Mouse (Mus musculus) intestine, embryonic 14.5 days (tissue): ENCODE data around the gene Rpa2. TPM values are rescaled to one million over a fixed set of nuclear protein-coding genes. Genes with fewer than 3 reads are reported as not detected.

ENCODE experiments used
- ATAC-seq: fragments of 200-750 bp; cut with Nextera tagmentation; replicated peaks from 2 replicates; pipeline ENCODE4 v1.8.0; 2017; ENCODE audit warnings: low read depth, moderate number of reproducible peaks, moderate TSS enrichment, moderate library complexity; ENCODE audit not compliant: low FRiP score, low TSS enrichment
- DNase-seq: peaks from one replicate; pipeline ENCODE4 v3.0.0-alpha.2; 2018; ENCODE audit warnings: low spot score
- H3K27ac ChIP-seq: fragments of 300-500 bp; sonication (generic); 2 replicates; pipeline ENCODE4 v1.5.1; 2014; ENCODE audit warnings: low read depth, mild to moderate bottlenecking, control low read depth
- H3K27me3 ChIP-seq: fragments of 300-500 bp; sonication (generic); replicated peaks from 2 replicates; pipeline ENCODE4 v1.6.1; 2014; ENCODE audit warnings: low read length, control low read depth; ENCODE audit not compliant: control insufficient read depth, insufficient read depth
- H3K36me3 ChIP-seq: fragments of 300-500 bp; sonication (generic); 2 replicates; pipeline ENCODE4 v1.6.1; 2014; ENCODE audit warnings: low read length, control low read depth; ENCODE audit not compliant: control insufficient read depth, insufficient read depth
- H3K4me1 ChIP-seq: fragments of 300-500 bp; sonication (generic); replicated peaks from 2 replicates; pipeline ENCODE4 v1.6.1; 2014; ENCODE audit warnings: low read length, control low read depth, mixed read lengths; ENCODE audit not compliant: control insufficient read depth, insufficient read depth
- H3K4me2 ChIP-seq: fragments of 300-500 bp; sonication (generic); 2 replicates; pipeline ENCODE4 v1.6.1; 2014; ENCODE audit warnings: low read length
- H3K4me3 ChIP-seq: fragments of 300-500 bp; sonication (generic); 2 replicates; pipeline ENCODE4 v1.5.1; 2014; ENCODE audit warnings: low read depth, low read length, control low read depth, mixed read lengths
- H3K9ac ChIP-seq: fragments of 300-500 bp; sonication (generic); 2 replicates; pipeline ENCODE4 v1.6.1; 2014; ENCODE audit warnings: mild to moderate bottlenecking, low read length
- H3K9me3 ChIP-seq: fragments of 300-500 bp; sonication (generic); 2 replicates; pipeline ENCODE4 v1.6.1; 2016; ENCODE audit warnings: low read length, control low read depth; ENCODE audit not compliant: control insufficient read depth
- WGBS: fragments of 180-500 bp; shearing (Covaris S2); extraction: QIAGEN DNeasy Blood & Tissue Kit; methylation state at CpG from one replicate; pipeline ENCODE4 v1.1.7; 2014; 5-methylcytosine and 5-hydroxymethylcytosine counted together
- polyA plus RNA-seq: library from polyadenylated mRNA; unstranded; fragments of >200 nt; fragmentation: Nextera tagmentation; extraction: Ambion mirVana; gene quantifications from 2 replicates; pipeline ENCODE4 v1.2.1, GENCODE M21; 2014

The Rpa2 gene
- polyA plus RNA-seq, result 108 and 115 TPM in 2 replicates

DNA sequence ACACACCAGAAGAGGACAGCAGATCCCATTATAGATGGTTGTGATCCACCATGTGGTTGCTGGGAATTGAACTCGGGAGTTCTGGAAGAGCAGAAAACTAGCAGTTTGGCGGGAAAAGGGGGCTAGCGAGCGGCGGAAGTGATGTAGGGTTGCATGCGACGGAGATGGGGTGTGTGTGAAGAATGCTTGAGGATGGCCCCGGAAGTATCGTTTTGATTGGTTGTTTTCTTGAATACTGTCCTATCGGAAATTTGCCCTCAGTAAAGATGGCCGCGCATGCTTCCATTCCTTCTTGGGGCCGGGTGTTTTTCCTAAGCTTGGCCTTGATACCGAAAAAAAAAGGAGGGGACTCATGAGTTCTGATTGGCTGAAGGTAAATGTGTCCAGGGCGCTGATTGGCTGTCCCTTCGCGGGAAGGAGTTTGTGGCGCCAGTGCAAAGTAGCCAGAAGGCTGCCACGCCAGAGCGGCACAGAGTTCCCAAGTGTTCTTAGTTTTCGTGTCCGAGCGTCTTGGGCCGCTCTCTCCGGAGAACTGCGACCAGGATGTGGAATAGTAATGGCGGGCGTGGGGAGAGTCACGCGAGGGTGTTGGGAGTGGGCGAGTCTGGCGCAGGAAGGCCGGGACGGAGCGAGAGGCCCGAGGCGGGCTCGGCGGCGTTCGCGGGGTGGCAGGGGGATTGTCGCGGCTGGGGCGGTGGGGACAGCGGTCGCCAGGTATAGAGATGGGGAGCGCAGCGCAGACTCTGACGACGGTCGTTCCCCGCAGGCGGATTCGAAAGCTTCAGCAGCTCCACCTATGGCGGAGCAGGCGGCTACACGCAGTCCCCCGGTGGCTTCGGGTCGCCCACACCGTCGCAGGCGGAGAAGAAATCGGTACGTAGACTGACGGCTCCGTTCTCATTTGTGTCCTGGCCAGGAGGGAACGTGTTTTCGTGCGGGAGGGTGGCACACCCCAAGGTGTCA lies at the start of gene Rpa2:
Gene Rpa2, plus strand, starts transcription at position 419 of the 963 bp plus-strand sequence.
- Histone ChIP-seq H3K9ac (peak within 1 kb of the TSS; percentile 82), H3K4me2 (peak within 1 kb of the TSS; percentile 70), H3K4me1 (no peaks in the 10 kb centered on the region; the same call in 1 of the 2 replicates), H3K27me3 (no peaks in the 10 kb centered on the region), H3K9me3 (no peaks in the 10 kb centered on the region), H3K27ac (peak within 1 kb of the TSS; percentile 77), H3K36me3 (peaks cover 31% of the 10 kb centered on the region), H3K4me3 (peak within 1 kb of the TSS; percentile 83)
- peak; percentile 95 for ATAC-seq
- peak; percentile 99 for DNase-seq
- WGBS, result under 1% methylated on average over 71 of the region's 71 CpGs

GRCm38 (mm10) chr4:132728233-132728632 lies 39.9 kb upstream of the Rpa2 start:
- Histone ChIP-seq H3K4me2 (no peak overlapping the region), H3K4me1 (peaks cover 6% of the 10 kb centered on the region), H3K4me3 (no peak overlapping the region), H3K9ac (no peak overlapping the region), H3K9me3 (no peaks in the 10 kb centered on the region), H3K36me3 (peaks cover 14% of the 10 kb centered on the region), H3K27ac (no peak overlapping the region), H3K27me3 (no peaks in the 10 kb centered on the region)
- no peak for ATAC-seq
- no peak for DNase-seq
- whole genome bisulfite sequencing, result 87% methylated on average over 8 of the region's 8 CpGs

GRCm38 (mm10) chr4:132731616-132732015 lies 36.5 kb upstream of the Rpa2 start:
- H3K9ac ChIP-seq, result peak overlapping the region; percentile 53
- no peak for ATAC-seq
- peak overlapping the region; percentile 55 for H3K4me3 ChIP-seq
- H3K36me3 ChIP-seq, result peaks cover 8% of the 10 kb centered on the region; the same call in 1 of the 2 replicates
- no peak overlapping the region for H3K27ac ChIP-seq
- H3K27me3 ChIP-seq, result no peaks in the 10 kb centered on the region
- H3K4me1 ChIP-seq, result peaks cover 6% of the 10 kb centered on the region
- 53% methylated on average over 12 of the region's 12 CpGs for WGBS
- DNase-seq, result no peak
- peak overlapping the region; percentile 72 for H3K4me2 ChIP-seq
- H3K9me3 ChIP-seq, result no peaks in the 10 kb centered on the region

GRCm38 (mm10) chr4:132732148-132732684 lies 35.9 kb upstream of the Rpa2 start, which contains the start of gene Xkr8:
Xkr8 (minus strand) TSS chr4:132732546.
- Histone ChIP-seq H3K9me3 (no peaks in the 10 kb centered on the region), H3K4me3 (peak within 1 kb of the TSS; percentile 55), H3K9ac (peak within 1 kb of the TSS; percentile 53), H3K4me1 (peaks cover 6% of the 10 kb centered on the region), H3K36me3 (peaks cover 8% of the 10 kb centered on the region; the same call in 1 of the 2 replicates), H3K27ac (no peak within 1 kb of the TSS), H3K27me3 (no peaks in the 10 kb centered on the region), H3K4me2 (peak within 1 kb of the TSS; percentile 72)
- peak; percentile 93 for ATAC-seq
- peak; percentile 93 for DNase-seq
- WGBS, result 2% methylated on average over 34 of the region's 34 CpGs

DNA sequence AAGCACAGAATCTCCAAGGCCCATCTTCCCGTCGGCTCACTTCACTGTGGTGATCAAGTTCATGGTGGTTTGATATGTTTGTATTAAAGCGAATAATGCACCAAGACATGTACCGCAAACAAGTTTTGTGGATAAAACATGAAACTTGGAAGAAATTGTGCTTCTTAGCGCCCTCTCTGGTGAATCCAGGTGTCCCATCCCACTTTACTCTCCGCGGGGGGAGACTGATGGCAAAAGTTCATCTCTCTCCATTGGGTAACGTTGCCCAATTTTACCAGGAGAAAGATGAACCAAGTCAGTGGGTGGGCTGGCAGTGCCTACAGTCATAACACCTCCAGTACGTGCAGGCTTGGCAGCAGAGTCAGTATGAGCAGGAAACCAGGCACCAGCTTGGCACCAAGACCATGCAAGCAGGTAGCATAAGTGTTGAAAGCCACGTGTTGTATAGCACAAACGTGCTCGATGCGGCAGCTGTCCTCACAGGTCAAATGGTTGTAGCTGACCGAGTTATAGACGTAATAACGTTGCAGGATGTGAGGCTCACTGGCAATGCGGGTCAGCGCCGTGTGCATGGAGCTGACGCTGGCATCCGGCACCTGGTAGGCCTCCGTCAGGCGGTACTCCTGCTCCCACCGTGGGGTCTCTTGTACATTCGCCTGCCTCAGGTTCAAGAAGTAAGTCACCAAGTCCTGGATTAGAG lies 34.9 kb upstream of the Rpa2 start:
- no peak for DNase-seq

GRCm38 (mm10) chr4:132734766-132735165 lies 33.4 kb upstream of the Rpa2 start:
- H3K4me3 ChIP-seq, result no peak overlapping the region

More for the DNA sequence above, 34.9 kb upstream of the Rpa2 start:
- Histone ChIP-seq H3K27me3 (no peaks in the 10 kb centered on the region), H3K4me3 (no peak overlapping the region), H3K36me3 (no peaks in the 10 kb centered on the region), H3K9me3 (no peaks in the 10 kb centered on the region), H3K4me1 (peaks cover 6% of the 10 kb centered on the region), H3K27ac (no peak overlapping the region), H3K4me2 (no peak overlapping the region), H3K9ac (no peak overlapping the region)
- 91% methylated on average over 25 of the region's 25 CpGs for WGBS
- ATAC-seq, result no peak

DNA sequence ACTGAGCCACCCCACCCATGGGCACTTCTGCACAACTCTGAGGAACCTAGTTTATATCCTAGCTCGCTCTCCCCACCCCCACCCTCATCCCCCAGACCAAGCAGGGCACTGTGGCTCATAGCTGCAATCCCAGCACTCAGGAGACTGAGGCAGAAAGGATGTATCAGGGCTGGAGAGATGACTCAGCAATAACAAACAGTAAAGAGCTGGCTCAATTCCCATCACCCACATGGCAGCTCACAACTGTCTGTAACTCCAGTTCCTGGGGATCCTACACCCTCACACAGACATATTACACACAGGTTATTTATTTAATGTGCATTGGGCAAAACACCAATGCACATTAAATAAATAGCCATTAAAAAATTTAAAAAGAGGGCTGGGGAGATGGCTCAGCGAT lies 32.7 kb upstream of the Rpa2 start:
- no peak overlapping the region for H3K9ac ChIP-seq
- peaks cover 6% of the 10 kb centered on the region for H3K4me1 ChIP-seq
- no peaks in the 10 kb centered on the region for H3K36me3 ChIP-seq
- 82% methylated on average over 2 of the region's 2 CpGs for WGBS
- ATAC-seq (no peak), DNase-seq (no peak)
- H3K4me2 ChIP-seq, result no peak overlapping the region
- H3K9me3 ChIP-seq, result no peaks in the 10 kb centered on the region
- no peaks in the 10 kb centered on the region for H3K27me3 ChIP-seq
- no peak overlapping the region for H3K27ac ChIP-seq
- H3K4me3 ChIP-seq, result no peak overlapping the region

More at GRCm38 (mm10) chr4:132734766-132735165, 33.4 kb upstream of the Rpa2 start:
- no peak overlapping the region for H3K9ac ChIP-seq
- H3K9me3 ChIP-seq, result no peaks in the 10 kb centered on the region
- ATAC-seq (no peak), DNase-seq (no peak)
- H3K36me3 ChIP-seq, result no peaks in the 10 kb centered on the region
- H3K27me3 ChIP-seq, result no peaks in the 10 kb centered on the region
- no peak overlapping the region for H3K27ac ChIP-seq
- H3K4me1 ChIP-seq, result peaks cover 6% of the 10 kb centered on the region
- 88% methylated on average over 2 of the region's 2 CpGs for WGBS
- no peak overlapping the region for H3K4me2 ChIP-seq

GRCm38 (mm10) chr4:132735894-132736293 lies 32.2 kb upstream of the Rpa2 start:
- peaks cover 6% of the 10 kb centered on the region for H3K4me1 ChIP-seq
- ATAC-seq (no peak), DNase-seq (no peak)
- H3K4me3 ChIP-seq, result no peak overlapping the region
- H3K9ac ChIP-seq, result no peak overlapping the region
- 56% methylated on average over 3 of the region's 3 CpGs for WGBS
- H3K27me3 ChIP-seq, result no peaks in the 10 kb centered on the region
- H3K36me3 ChIP-seq, result no peaks in the 10 kb centered on the region
- no peaks in the 10 kb centered on the region for H3K9me3 ChIP-seq
- H3K27ac ChIP-seq, result no peak overlapping the region
- no peak overlapping the region for H3K4me2 ChIP-seq
